Mouse (Mus musculus) hindbrain, embryonic 12.5 days (tissue): ENCODE measurements around the gene B230307C23Rik. TPM values are rescaled to one million over a fixed set of nuclear protein-coding genes. Genes with fewer than 3 reads are reported as not detected.
A peak's percentile ranks its signal among the peaks of the same experiment; 100 is the strongest.
"Not testable (repeated sequence)": the region's sequence is repeated elsewhere in the genome, so short reads cannot be mapped to it uniquely, and the experiment has no call there.

Source experiments
- ATAC-seq: fragments of 200-750 bp; cut with Nextera tagmentation; 2 replicates; pipeline ENCODE4 v1.8.0; 2017; ENCODE audit warnings: moderate TSS enrichment; ENCODE audit not compliant: low FRiP score
- H3K27ac ChIP-seq: fragments of 300-500 bp; sonication (generic); 2 replicates; pipeline ENCODE4 v1.5.1; 2016; ENCODE audit warnings: mild to moderate bottlenecking
- H3K27me3 ChIP-seq: fragments of 300-500 bp; sonication (generic); 2 replicates; pipeline ENCODE4 v1.6.1; 2016; ENCODE audit warnings: mild to moderate bottlenecking
- H3K36me3 ChIP-seq: fragments of 300-500 bp; sonication (generic); 2 replicates; pipeline ENCODE4 v1.6.1; 2016; ENCODE audit warnings: mild to moderate bottlenecking
- H3K4me1 ChIP-seq: fragments of 300-500 bp; sonication (generic); 2 replicates; pipeline ENCODE4 v1.6.1; 2016
- H3K4me2 ChIP-seq: fragments of 300-500 bp; sonication (generic); replicated peaks from 2 replicates; pipeline ENCODE4 v1.6.1; 2016; ENCODE audit warnings: mild to moderate bottlenecking
- H3K4me3 ChIP-seq: fragments of 300-500 bp; sonication (generic); 2 replicates; pipeline ENCODE4 v1.5.1; 2016; ENCODE audit warnings: mild to moderate bottlenecking
- H3K9ac ChIP-seq: fragments of 300-500 bp; sonication (generic); 2 replicates; pipeline ENCODE4 v1.6.1; 2016; ENCODE audit warnings: mild to moderate bottlenecking, moderate library complexity
- H3K9me3 ChIP-seq: fragments of 300-500 bp; sonication (generic); replicated peaks from 2 replicates; pipeline ENCODE4 v1.6.1; 2016; ENCODE audit warnings: mild to moderate bottlenecking
- WGBS: fragments of 180-500 bp; shearing (Covaris S2); methylation state at CpG from one replicate; pipeline ENCODE4 v1.1.7; 2016; 5-methylcytosine and 5-hydroxymethylcytosine counted together
- polyA plus RNA-seq: library from polyadenylated mRNA; unstranded; fragments of >200 nt; fragmentation: Nextera tagmentation; extraction: Ambion mirVana; gene quantifications from 2 replicates; pipeline ENCODE4 v1.2.1, GENCODE M21; 2016

Gene B230307C23Rik
- polyA plus RNA-seq, 1 experiment from 2014 or later: 17.0 TPM

- not testable (repeated sequence) for H3K27me3 ChIP-seq, H3K4me2 ChIP-seq, H3K36me3 ChIP-seq, ATAC-seq, H3K4me1 ChIP-seq, H3K4me3 ChIP-seq, H3K27ac ChIP-seq, H3K9ac ChIP-seq
- peaks cover 23% of the 10 kb centered on the region for H3K9me3 ChIP-seq
- WGBS: 87% methylated on average over 8 of the region's 8 CpGs
These were observed 29.1 kb downstream of the B230307C23Rik start for GRCm38 (mm10) chr16:98026186-98026585.

- not testable (repeated sequence) for H3K27ac ChIP-seq, H3K9ac ChIP-seq, H3K27me3 ChIP-seq, H3K4me1 ChIP-seq, H3K36me3 ChIP-seq, H3K4me2 ChIP-seq, ATAC-seq, H3K4me3 ChIP-seq
- H3K9me3 ChIP-seq: peaks cover 12% of the 10 kb centered on the region; the same call in 1 of the 2 replicates
- 95% methylated on average over 2 of the region's 2 CpGs for WGBS
These were observed 37.9 kb downstream of the B230307C23Rik start for GRCm38 (mm10) chr16:98034971-98035370.

GRCm38 (mm10) chr16:98041676-98042075, 44.6 kb downstream of the B230307C23Rik start:
- Histone ChIP-seq H3K9ac (no peak overlapping the region), H3K36me3 (peaks cover 14% of the 10 kb centered on the region; the same call in 1 of the 2 replicates), H3K4me1 (no peaks in the 10 kb centered on the region), H3K4me3 (no peak overlapping the region), H3K4me2 (no peak overlapping the region), H3K27me3 (no peaks in the 10 kb centered on the region), H3K27ac (no peak overlapping the region), H3K9me3 (peaks cover 12% of the 10 kb centered on the region; the same call in 1 of the 2 replicates)
- WGBS: 90% methylated on average over 2 of the region's 2 CpGs
- ATAC-seq: no peak

GRCm38 (mm10) chr16:98079382-98079781, 82.3 kb downstream of the B230307C23Rik start:
- H3K4me3 ChIP-seq, H3K36me3 ChIP-seq, H3K9ac ChIP-seq, H3K27ac ChIP-seq, H3K27me3 ChIP-seq, H3K4me2 ChIP-seq, ATAC-seq: not testable (repeated sequence)
- H3K4me1 ChIP-seq: peaks cover 12% of the 10 kb centered on the region
- peaks cover 12% of the 10 kb centered on the region for H3K9me3 ChIP-seq
- 100% methylated on average over 3 of the region's 3 CpGs for WGBS

GRCm38 (mm10) chr16:98081140-98081539, 84.0 kb downstream of the B230307C23Rik start:
- H3K27me3 ChIP-seq, H3K36me3 ChIP-seq, H3K27ac ChIP-seq, H3K9me3 ChIP-seq, ATAC-seq: not testable (repeated sequence)
- Histone ChIP-seq H3K9ac (peak overlapping the region; percentile 62), H3K4me2 (peak overlapping the region; percentile 66), H3K4me3 (peak overlapping the region; percentile 70), H3K4me1 (peaks cover 12% of the 10 kb centered on the region)
- 88% methylated on average over 1 of the region's 1 CpGs for WGBS

Other genes starting within 250 kb of the B230307C23Rik start
- 2.2 and 2.8 TPM in 2 replicates for gene Ripk4, start 233.5 kb upstream of the B230307C23Rik start, polyA plus RNA-seq
- 15.3 and 17.7 TPM in 2 replicates for gene Prdm15, start 145.5 kb upstream of the B230307C23Rik start, polyA plus RNA-seq
- 17.6 and 20.4 TPM in 2 replicates for gene C2cd2, start 34.7 kb upstream of the B230307C23Rik start, polyA plus RNA-seq
- 15.1 and 16.5 TPM in 2 replicates for gene Zbtb21, start 34.7 kb upstream of the B230307C23Rik start, polyA plus RNA-seq
- gene A630089N07Rik, start 85.1 kb downstream of the B230307C23Rik start, polyA plus RNA-seq: 20.1 and 20.3 TPM in 2 replicates